Mouse (Mus musculus) MEL (cell line): ENCODE results near the gene Dennd1b.

Experiments
- CHD1 ChIP-seq: IDR thresholded peaks from 2 replicates; pipeline ENCODE4 v1.6.1; 2012; ENCODE audit warnings: low read depth, mild to moderate bottlenecking, inconsistent platforms, low read length, improper control_type of control experiment
- CTCF ChIP-seq, 3 experiments: IDR thresholded peaks in 2 of 3; conservative IDR thresholded peaks in 1 of 3; 2 replicates each; pipeline ENCODE4 v1.5.1; 2011 to 2012; ENCODE audit warnings: low read length in 3 of 3, low read depth in 2 of 3, mild to moderate bottlenecking in 2 of 3, improper control_type of control experiment in 1 of 3, inconsistent platforms in 1 of 3, mixed read lengths in 1 of 3, moderate library complexity in 1 of 3; ENCODE audit not compliant: control insufficient read depth in 1 of 3, insufficient read depth in 1 of 3, poor library complexity in 1 of 3, severe bottlenecking in 1 of 3
- E2F4 ChIP-seq: IDR thresholded peaks from 2 replicates; pipeline ENCODE4 v1.6.1; 2011; ENCODE audit warnings: low read depth, low read length, improper control_type of control experiment, borderline replicate concordance
- EP300 ChIP-seq, 2 experiments: IDR thresholded peaks; 2 replicates each; pipeline ENCODE4 v1.6.1; 2011; ENCODE audit warnings: improper control_type of control experiment in 2 of 2, low read length in 2 of 2, low read depth in 1 of 2, mild to moderate bottlenecking in 1 of 2
- ETS1 ChIP-seq: IDR thresholded peaks from 2 replicates; pipeline ENCODE4 v1.6.1; 2012; ENCODE audit warnings: low read depth, mild to moderate bottlenecking, inconsistent platforms, low read length, improper control_type of control experiment, moderate library complexity
- JUND ChIP-seq: IDR thresholded peaks from 2 replicates; pipeline ENCODE4 v1.6.1; 2011; ENCODE audit warnings: low read depth, mild to moderate bottlenecking, improper control_type of control experiment, low read length
- MAX ChIP-seq: IDR thresholded peaks from 2 replicates; pipeline ENCODE4 v1.6.1; 2011; ENCODE audit warnings: low read length, improper control_type of control experiment
- MAZ ChIP-seq: IDR thresholded peaks from 2 replicates; pipeline ENCODE4 v1.6.1; 2012; ENCODE audit warnings: low read depth, mild to moderate bottlenecking, inconsistent platforms, low read length, improper control_type of control experiment
- MYB ChIP-seq: IDR thresholded peaks from 2 replicates; pipeline ENCODE4 v1.6.1; 2011; ENCODE audit warnings: mild to moderate bottlenecking, low read depth, low read length, improper control_type of control experiment
- NRF1 ChIP-seq: IDR thresholded peaks from 2 replicates; pipeline ENCODE4 v1.6.1; 2014; ENCODE audit warnings: low read depth, mild to moderate bottlenecking, inconsistent platforms, low read length, improper control_type of control experiment, moderate library complexity; ENCODE audit not compliant: poor library complexity, insufficient read depth, severe bottlenecking
- POLR2A ChIP-seq, 2 experiments: IDR thresholded peaks; 2 replicates each; pipeline ENCODE4 v1.6.1; 2011 to 2012; ENCODE audit warnings: low read length in 2 of 2, mild to moderate bottlenecking in 2 of 2, control low read depth in 1 of 2, improper control_type of control experiment in 1 of 2, low read depth in 1 of 2, moderate library complexity in 1 of 2; ENCODE audit not compliant: control insufficient read depth in 1 of 2, insufficient read depth in 1 of 2, poor library complexity in 1 of 2
- POLR2AphosphoS5 ChIP-seq: IDR thresholded peaks from 2 replicates; pipeline ENCODE4 v1.6.1; 2012; ENCODE audit warnings: low read depth, borderline replicate concordance, mild to moderate bottlenecking, inconsistent platforms, low read length, moderate library complexity, mixed read lengths
- TCF12 ChIP-seq: IDR thresholded peaks from 2 replicates; pipeline ENCODE4 v1.6.1; 2014; ENCODE audit warnings: low read depth, mild to moderate bottlenecking, inconsistent platforms, low read length, improper control_type of control experiment, moderate library complexity
- USF2 ChIP-seq, 2 experiments: IDR thresholded peaks; 2 replicates each; pipeline ENCODE4 v1.6.1; 2011 to 2012; ENCODE audit warnings: improper control_type of control experiment in 2 of 2, low read length in 2 of 2, borderline replicate concordance in 1 of 2, inconsistent platforms in 1 of 2, low read depth in 1 of 2, mild to moderate bottlenecking in 1 of 2; ENCODE audit not compliant: insufficient read depth in 1 of 2

DNA sequence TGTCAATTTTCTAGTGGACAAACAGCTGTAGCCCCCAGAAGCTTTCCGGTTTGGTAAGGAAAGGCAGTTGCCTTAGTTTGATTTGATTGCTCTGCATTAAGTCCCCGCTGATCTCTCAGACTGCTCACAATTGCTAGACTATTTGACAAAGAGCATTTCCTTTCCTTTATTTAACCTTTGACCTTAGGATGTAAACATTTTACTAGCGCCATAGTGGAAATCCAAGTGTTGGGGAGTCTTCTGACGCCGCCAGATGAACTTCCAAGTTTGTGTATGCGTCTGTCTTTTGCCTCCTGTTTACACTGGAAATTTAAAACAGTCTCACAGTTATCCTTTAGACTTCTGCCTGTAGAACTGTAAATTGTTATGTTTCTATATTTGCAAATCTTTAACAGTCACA lies 85.8 kb downstream of the Dennd1b start:
- TF ChIP-seq E2F4, result no peak
- no peak for TF ChIP-seq POLR2A (IDR thresholded peaks at IDR 0.05; ENCODE audit: control insufficient read depth in 1 of 2, insufficient read depth in 1 of 2, low read depth in 1 of 2, low read length in 2 of 2, poor library complexity in 1 of 2)
- no peak for TF ChIP-seq CTCF (IDR thresholded peaks at IDR 0.05 in 2 of 3, conservative IDR thresholded peaks at IDR 0.05 in 1 of 3; ENCODE audit: control insufficient read depth in 1 of 3, insufficient read depth in 1 of 3, low read depth in 2 of 3, low read length in 3 of 3, poor library complexity in 1 of 3, severe bottlenecking in 1 of 3)
- TF ChIP-seq EP300 (IDR thresholded peaks at IDR 0.05; ENCODE audit: low read depth in 1 of 2, low read length in 2 of 2), result no peak
- TF ChIP-seq MAZ, result no peak
- TF ChIP-seq CHD1, result no peak
- TF ChIP-seq USF2 (IDR thresholded peaks at IDR 0.05; ENCODE audit: borderline replicate concordance in 1 of 2, insufficient read depth in 1 of 2, low read depth in 1 of 2, low read length in 2 of 2), result no peak
- no peak for TF ChIP-seq TCF12
- TF ChIP-seq ETS1, result no peak
- no peak for TF ChIP-seq POLR2AphosphoS5
- no peak for TF ChIP-seq MYB
- TF ChIP-seq MAX, result no peak
- no peak for TF ChIP-seq JUND
- no peak for TF ChIP-seq NRF1
